ENCODE assay signal across 21 mouse cellular contexts in the genomic region with DNA sequence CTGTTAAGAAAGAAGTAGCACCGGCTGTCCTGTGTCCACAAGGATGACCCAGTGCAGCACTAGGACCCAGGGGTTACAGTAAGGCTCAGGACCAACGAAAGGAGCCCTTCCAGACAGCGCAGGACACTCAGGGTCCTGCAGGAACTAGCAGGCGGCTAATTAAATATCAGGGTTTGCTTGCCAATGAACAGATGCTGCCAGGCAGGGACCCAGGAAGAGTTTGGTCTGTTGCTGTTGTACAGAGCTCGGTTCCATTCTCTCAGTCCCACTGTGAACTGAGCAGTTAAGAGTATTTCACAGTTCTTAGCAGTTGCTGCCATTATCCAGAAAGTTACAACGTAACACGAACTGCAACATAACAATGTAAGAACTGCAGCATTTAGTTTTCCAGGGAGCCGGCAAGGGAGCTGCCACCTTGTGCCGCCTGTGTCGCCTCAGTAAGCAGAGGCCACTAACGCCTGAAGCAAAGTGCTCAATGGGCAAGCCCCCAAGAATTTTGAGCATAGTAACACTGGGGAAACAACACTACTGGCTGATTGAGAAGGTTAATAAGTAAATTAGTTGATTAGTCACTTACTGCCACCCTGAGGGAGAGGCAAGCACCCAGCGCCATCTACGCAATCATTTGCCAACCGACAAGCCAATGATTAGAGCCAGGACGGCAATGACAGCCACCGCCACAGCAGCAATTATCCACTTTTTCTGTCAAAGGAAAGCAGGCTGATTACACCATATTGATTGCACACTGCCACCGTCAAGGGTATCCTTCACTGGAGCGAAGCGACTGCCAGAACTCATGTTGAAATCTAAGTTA. TPM values are rescaled to one million over a fixed set of nuclear protein-coding genes. Genes with fewer than 3 reads are reported as not detected.
A peak's percentile ranks its signal among the peaks of the same experiment; 100 is the strongest.
DNase-seq lines count a peak whose midpoint lies in the region; ATAC-seq lines count a peak whose summit lies in the region.
"Had no signal": no experiment of that assay in that cellular context is flagged by ENCODE, and none has a peak within 500 bp of the region (broad histone marks: within the 10 kb centered on the region; RNA-seq: fewer than 3 reads in every experiment).

No protein-coding gene starts in this region.

- H3K36me3 ChIP-seq in neural tube, embryonic 13.5 days: peaks cover 58% of the 10 kb centered on the region
- H3K36me3 ChIP-seq in neural tube, embryonic 15.5 days: peaks cover 36% of the 10 kb centered on the region

- H3K4me2 ChIP-seq in neural tube, embryonic 13.5 days: no peak overlapping the region
- H3K4me2 ChIP-seq in neural tube, embryonic 15.5 days: no peak overlapping the region
- H3K4me2 ChIP-seq: embryonic facial prominence, embryonic 15.5 days; heart, embryonic 15.5 days; liver, embryonic 12.5 days had no signal

- H3K9ac ChIP-seq in neural tube, embryonic 13.5 days: no peak overlapping the region
- H3K9ac ChIP-seq in neural tube, embryonic 15.5 days (replicated peaks): no peak overlapping the region
- H3K9ac ChIP-seq: embryonic facial prominence, embryonic 15.5 days; heart, embryonic 15.5 days; liver, embryonic 12.5 days had no signal

- H3K4me1 ChIP-seq in neural tube, embryonic 13.5 days (replicated peaks): peaks cover 10% of the 10 kb centered on the region; the same call in 1 of the 2 replicates
- no peaks in the 10 kb centered on the region for H3K4me1 ChIP-seq in neural tube, embryonic 15.5 days
- H3K4me1 ChIP-seq: embryonic facial prominence, embryonic 15.5 days; heart, embryonic 15.5 days; limb, embryonic 10.5 days; liver, embryonic 12.5 days had no signal

- no peaks in the 10 kb centered on the region for H3K9me3 ChIP-seq in neural tube, embryonic 13.5 days
- H3K9me3 ChIP-seq in neural tube, embryonic 15.5 days (replicated peaks): no peaks in the 10 kb centered on the region
- H3K9me3 ChIP-seq: embryonic facial prominence, embryonic 15.5 days; heart, embryonic 15.5 days; limb, embryonic 10.5 days; liver, embryonic 12.5 days had no signal

- H3K27ac ChIP-seq in neural tube, embryonic 13.5 days (replicated peaks): 0 out of 2 replicates have a peak overlapping the region, but pooled peaks have one; percentile 18
- H3K27ac ChIP-seq in neural tube, embryonic 15.5 days (replicated peaks): no peak overlapping the region
- H3K27ac ChIP-seq: embryonic facial prominence, embryonic 15.5 days; heart, embryonic 15.5 days; limb, embryonic 10.5 days; liver, embryonic 12.5 days had no signal

- no peaks in the 10 kb centered on the region for H3K27me3 ChIP-seq in neural tube, embryonic 13.5 days
- no peaks in the 10 kb centered on the region for H3K27me3 ChIP-seq in neural tube, embryonic 15.5 days (replicated peaks)
- H3K27me3 ChIP-seq: embryonic facial prominence, embryonic 15.5 days; heart, embryonic 15.5 days; liver, embryonic 12.5 days; megakaryocyte, embryonic 14.5 days had no signal

- peak; percentile 51 to 64 for DNase-seq in cerebellum, postnatal 14 days
- DNase-seq in cerebellum, adult 11 months: no peak
- peak; percentile 71 to 79 for DNase-seq in kidney, adult 8-10 months
- DNase-seq in kidney, postnatal 4 days: peak; percentile 53 to 74
- DNase-seq in lung, postnatal 10 days: no peak
- DNase-seq: B cell, adult 2 months; cerebellum, adult 11-12 months; layer of hippocampus, postnatal 36 days; retina, postnatal 1 day; thymus, postnatal 14 days had no signal

- WGBS in neural tube, embryonic 13.5 days: 66% methylated on average over 19 of the region's 19 CpGs
- 59% methylated on average over 19 of the region's 19 CpGs for WGBS in neural tube, embryonic 15.5 days

- no peak for ATAC-seq in neural tube, embryonic 13.5 days (ENCODE audit: low read depth)
- no peak for ATAC-seq in neural tube, embryonic 15.5 days (ENCODE audit: low FRiP score)
- ATAC-seq in megakaryocyte-erythroid progenitor cell, adult 5-6 weeks (replicated peaks; ENCODE audit: low FRiP score, low TSS enrichment, poor library complexity, severe bottlenecking): no peak
- ATAC-seq: intestine, postnatal 0 days; liver, embryonic 12.5 days had no signal

- H3K4me3 ChIP-seq in neural tube, embryonic 13.5 days: no peak overlapping the region
- H3K4me3 ChIP-seq in neural tube, embryonic 15.5 days (replicated peaks): no peak overlapping the region
- H3K4me3 ChIP-seq: embryonic facial prominence, embryonic 15.5 days; heart, embryonic 15.5 days; limb, embryonic 10.5 days; liver, embryonic 12.5 days; megakaryocyte, embryonic 14.5 days had no signal

RNA-seq across cellular contexts. Expression of gene Stx2, which starts 21.0 kb away (rescaled TPM):
- polyA plus RNA-seq in neural tube, embryonic 13.5 days (2015; fragmentation: Nextera tagmentation; extraction: Ambion mirVana): 36.2 and 38.6 TPM in 2 replicates
- polyA plus RNA-seq in neural tube, embryonic 15.5 days (2015; fragmentation: Nextera tagmentation; extraction: Ambion mirVana): 20.1 and 20.5 TPM in 2 replicates
- 126 and 134 TPM in 2 replicates for total RNA-seq in megakaryocyte-erythroid progenitor cell, adult 5-6 weeks (2014; fragmentation: Nextera tagmentation)
- 101 and 146 TPM in 2 replicates for total RNA-seq in megakaryocyte-erythroid progenitor cell, adult 5-6 weeks (2017)

RNA-seq across cellular contexts. Expression of gene Ran, which starts 32.5 kb away (rescaled TPM):
- 373 and 402 TPM in 2 replicates for polyA plus RNA-seq in neural tube, embryonic 13.5 days (2015; fragmentation: Nextera tagmentation; extraction: Ambion mirVana)
- 311 and 368 TPM in 2 replicates for polyA plus RNA-seq in neural tube, embryonic 15.5 days (2015; fragmentation: Nextera tagmentation; extraction: Ambion mirVana)
- 542 and 563 TPM in 2 replicates for total RNA-seq in megakaryocyte-erythroid progenitor cell, adult 5-6 weeks (2014; fragmentation: Nextera tagmentation)
- total RNA-seq in megakaryocyte-erythroid progenitor cell, adult 5-6 weeks (2017): 903 and 978 TPM in 2 replicates

RNA-seq across cellular contexts. Expression of gene Rimbp2, which starts 34.1 kb away (rescaled TPM):
- polyA plus RNA-seq in neural tube, embryonic 13.5 days (2015; fragmentation: Nextera tagmentation; extraction: Ambion mirVana): 4.7 and 5.2 TPM in 2 replicates
- 5.8 and 7.0 TPM in 2 replicates for polyA plus RNA-seq in neural tube, embryonic 15.5 days (2015; fragmentation: Nextera tagmentation; extraction: Ambion mirVana)
- total RNA-seq in megakaryocyte-erythroid progenitor cell, adult 5-6 weeks (2014; fragmentation: Nextera tagmentation): not detected in 2 replicates
- not detected in 2 replicates for total RNA-seq in megakaryocyte-erythroid progenitor cell, adult 5-6 weeks (2017)
- total RNA-seq: granulocyte monocyte progenitor cell, adult 5-6 weeks; monocyte, adult 5-6 weeks had no signal
- polyA plus RNA-seq: liver, embryonic 12.5 days had no signal

Comparison
In these comparisons a context has a peak if more than half of its experiments do, and no peak if none do; other contexts are left out.
1. DNase-seq: peak in cerebellum, postnatal 14 days (2 of 2), kidney, adult 8-10 months (2 of 2) and kidney, postnatal 4 days (2 of 2); none in cerebellum, adult 11 months (single experiment) and lung, postnatal 10 days (single experiment).